Mouse (Mus musculus): ENCODE results near the gene Rapgefl1. TPM values are rescaled to one million over a fixed set of nuclear protein-coding genes. Genes with fewer than 3 reads are reported as not detected.

Rapgefl1 gene
- polyA plus RNA-seq, 1 experiment: 182 TPM

DNA sequence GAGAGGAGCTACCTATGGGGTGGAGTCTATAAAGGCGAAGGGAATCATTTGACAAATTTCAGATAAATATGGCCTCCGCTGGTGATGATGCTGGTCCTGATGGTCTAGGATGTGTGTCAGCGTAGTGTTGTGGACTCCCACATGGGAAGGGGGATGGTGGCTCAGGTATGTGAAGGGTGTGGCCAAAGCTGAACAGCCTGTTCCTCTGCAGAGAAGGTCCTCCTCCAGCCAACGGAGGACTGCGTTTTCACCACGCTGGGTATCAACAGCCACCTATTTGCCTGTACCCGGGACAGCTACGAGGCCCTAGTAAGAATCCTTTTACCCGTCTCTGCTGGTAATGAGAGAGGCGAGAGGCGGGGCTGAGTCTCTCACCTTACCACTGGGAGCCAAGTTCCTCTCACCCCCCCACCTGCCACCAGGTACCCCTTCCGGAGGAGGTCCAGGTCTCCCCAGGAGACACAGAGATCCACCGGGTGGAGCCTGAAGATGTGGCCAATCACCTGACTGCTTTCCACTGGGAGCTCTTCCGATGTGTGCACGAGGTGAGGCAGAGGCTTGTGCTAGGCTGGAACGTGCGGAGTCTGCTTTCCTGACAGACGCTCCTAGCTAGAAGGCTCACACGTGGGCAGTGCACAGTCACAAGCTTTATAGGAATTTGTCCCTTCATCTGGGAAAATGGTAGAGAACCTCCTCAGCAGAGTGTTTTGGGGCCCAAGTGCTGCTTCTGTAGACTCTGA lies 10.4 kb downstream of the Rapgefl1 start:
- no peak overlapping the region for H3K4me3 ChIP-seq (ENCODE audit: insufficient read depth, low read depth, low read length)
- WGBS: 82% methylated on average over 19 of the region's 19 CpGs
- no peak for TF ChIP-seq CTCF (IDR thresholded peaks at IDR 0.05; ENCODE audit: insufficient read depth, low read depth, low read length)
- no peak overlapping the region for H3K27ac ChIP-seq (ENCODE audit: insufficient read depth, low read depth, low read length)
- H3K4me1 ChIP-seq (ENCODE audit: control insufficient read depth, insufficient read depth, low read length): peaks cover 31% of the 10 kb centered on the region

DNA sequence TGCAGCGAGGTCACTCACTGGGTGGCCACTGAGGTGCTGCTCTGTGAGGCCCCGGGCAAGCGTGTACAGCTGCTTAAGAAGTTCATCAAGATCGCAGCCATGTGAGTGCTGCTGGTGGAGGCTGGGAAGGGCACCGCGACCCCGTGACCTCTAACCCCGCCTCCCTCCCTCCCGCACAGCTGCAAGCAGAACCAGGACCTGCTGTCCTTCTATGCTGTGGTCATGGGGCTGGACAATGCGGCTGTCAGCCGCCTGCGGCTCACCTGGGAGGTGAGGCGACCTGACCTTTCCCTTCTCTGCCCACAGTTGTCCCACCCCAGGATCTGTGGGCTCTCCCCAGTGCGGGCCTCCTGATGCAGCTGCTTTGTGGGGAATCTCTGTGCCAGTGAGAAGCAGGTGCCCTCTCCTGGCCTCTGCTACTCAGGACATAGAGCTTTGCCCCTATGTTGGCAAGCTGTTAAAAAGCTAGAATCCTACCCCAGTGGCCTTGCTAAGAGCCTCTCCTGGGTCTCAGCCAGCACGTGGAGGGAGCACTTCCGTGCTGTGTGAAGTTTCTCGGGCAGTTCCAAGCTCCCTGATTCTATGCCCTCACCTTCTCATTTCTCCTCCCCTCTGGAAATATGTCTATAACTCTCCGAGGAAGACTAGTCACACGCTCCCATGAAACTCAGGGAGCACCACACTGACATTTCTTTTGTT lies 12.8 kb downstream of the Rapgefl1 start:
- WGBS: 19% methylated on average over 19 of the region's 19 CpGs
- peaks cover 39% of the 10 kb centered on the region for H3K4me1 ChIP-seq (ENCODE audit: control insufficient read depth, insufficient read depth, low read length)
- TF ChIP-seq CTCF (IDR thresholded peaks at IDR 0.05; ENCODE audit: insufficient read depth, low read depth, low read length) (no peak), POLR2A (IDR thresholded peaks at IDR 0.05; ENCODE audit: insufficient read depth, low read depth, low read length) (no peak)
- H3K27ac ChIP-seq (ENCODE audit: insufficient read depth, low read depth, low read length): peak overlapping the region; percentile 66
- no peak overlapping the region for H3K4me3 ChIP-seq (ENCODE audit: insufficient read depth, low read depth, low read length)

DNA sequence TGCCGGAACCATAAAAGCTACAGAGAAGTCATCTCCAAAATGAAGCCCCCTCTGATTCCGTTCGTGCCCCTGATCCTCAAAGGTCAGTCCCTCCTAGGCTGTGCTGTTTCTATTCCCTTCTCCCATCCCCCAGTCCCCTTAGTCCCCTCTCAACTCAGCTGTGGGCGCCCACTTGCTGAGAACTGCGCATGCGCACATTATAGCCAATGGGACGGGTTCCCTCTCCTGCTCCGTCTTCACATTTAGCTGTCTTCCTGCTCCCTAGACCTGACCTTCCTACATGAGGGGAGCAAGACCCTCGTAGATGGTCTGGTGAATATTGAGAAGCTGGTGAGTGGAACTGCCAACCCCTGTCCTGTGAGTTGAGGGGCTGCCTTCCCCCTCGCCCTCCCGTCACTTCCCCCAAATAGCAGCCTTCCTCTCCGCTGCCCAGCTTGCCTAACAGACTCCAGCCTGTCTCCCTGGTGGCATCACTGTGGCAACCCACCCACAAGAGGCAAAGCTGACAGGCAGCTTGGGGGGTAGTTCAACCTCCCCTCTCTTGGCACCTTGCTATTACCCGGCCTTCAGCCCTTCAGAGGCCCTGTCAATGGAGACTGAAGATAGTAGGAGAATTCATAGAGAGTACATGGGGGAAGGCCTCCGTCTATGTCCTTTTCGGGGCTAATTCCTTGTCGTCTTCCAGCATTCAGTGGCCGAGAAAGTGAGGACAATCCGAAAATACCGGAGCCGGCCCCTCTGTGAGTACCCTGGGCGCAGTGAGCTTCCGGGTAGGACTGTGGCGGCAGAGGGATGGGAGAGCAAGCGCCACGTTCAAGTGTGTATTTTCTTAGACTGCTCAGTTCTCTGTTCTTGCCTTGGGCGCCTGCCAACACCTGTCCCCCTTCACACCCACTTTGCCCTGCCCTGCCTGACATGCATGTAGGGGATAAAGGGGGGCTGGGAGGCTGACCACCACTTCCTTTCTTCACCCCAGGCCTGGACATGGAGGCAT lies 13.8 kb downstream of the Rapgefl1 start:
- Histone ChIP-seq H3K27ac (ENCODE audit: insufficient read depth, low read depth, low read length) (peak overlapping the region; percentile 66), H3K4me1 (ENCODE audit: control insufficient read depth, insufficient read depth, low read length) (peaks cover 39% of the 10 kb centered on the region), H3K4me3 (ENCODE audit: insufficient read depth, low read depth, low read length) (peak overlapping the region; percentile 36)
- WGBS: 33% methylated on average over 26 of the region's 26 CpGs
- no peak for TF ChIP-seq CTCF (IDR thresholded peaks at IDR 0.05; ENCODE audit: insufficient read depth, low read depth, low read length)
- TF ChIP-seq POLR2A (IDR thresholded peaks at IDR 0.05; ENCODE audit: insufficient read depth, low read depth, low read length): no peak

DNA sequence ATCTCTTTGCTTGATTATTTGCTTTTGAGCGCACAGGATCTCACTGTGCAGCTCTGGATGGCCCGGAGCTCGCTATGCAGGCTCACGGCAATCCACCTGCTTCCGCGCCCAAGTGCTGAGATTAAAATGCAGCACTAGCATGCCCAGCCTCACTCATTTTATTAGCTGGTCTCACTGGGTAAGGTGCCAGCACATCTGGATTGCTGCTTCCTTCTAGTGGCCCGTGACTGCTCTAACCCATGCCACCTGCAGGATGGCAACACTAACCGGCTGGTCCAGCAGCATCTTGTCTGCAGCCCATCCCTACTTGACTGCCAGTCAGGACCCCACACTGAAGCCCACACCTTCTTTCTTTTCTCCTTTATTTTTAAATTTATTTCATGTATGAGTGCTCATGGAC lies 17.5 kb downstream of the Rapgefl1 start:
- Histone ChIP-seq H3K4me3 (ENCODE audit: insufficient read depth, low read depth, low read length) (no peak overlapping the region), H3K4me1 (ENCODE audit: control insufficient read depth, insufficient read depth, low read length) (peaks cover 38% of the 10 kb centered on the region), H3K27ac (ENCODE audit: insufficient read depth, low read depth, low read length) (no peak overlapping the region)
- 88% methylated on average over 8 of the region's 8 CpGs for WGBS
- TF ChIP-seq CTCF (IDR thresholded peaks at IDR 0.05; ENCODE audit: insufficient read depth, low read depth, low read length) (no peak), POLR2A (IDR thresholded peaks at IDR 0.05; ENCODE audit: insufficient read depth, low read depth, low read length) (no peak)

DNA sequence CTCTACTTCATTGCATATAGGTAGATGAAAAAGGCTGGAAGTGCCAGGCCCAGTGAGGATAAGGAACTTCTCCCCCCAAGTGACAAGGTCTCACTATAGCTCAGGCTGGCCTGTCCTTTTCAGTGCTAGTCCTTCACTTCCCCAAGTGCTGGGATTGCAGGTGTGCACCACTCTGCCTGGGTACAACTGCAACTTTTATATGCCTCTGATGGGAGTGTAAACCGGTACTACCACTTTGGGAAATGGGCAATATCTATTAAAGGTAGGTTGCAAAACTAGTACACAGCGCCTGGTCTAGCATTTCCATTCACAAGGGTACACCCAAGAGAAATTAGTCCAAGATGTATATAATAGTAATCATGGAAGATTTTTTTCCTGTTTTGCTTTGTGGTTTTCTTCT lies 18.1 kb downstream of the Rapgefl1 start:
- WGBS: 94% methylated on average over 2 of the region's 2 CpGs
- H3K4me3 ChIP-seq (ENCODE audit: insufficient read depth, low read depth, low read length): no peak overlapping the region
- H3K4me1 ChIP-seq (ENCODE audit: control insufficient read depth, insufficient read depth, low read length): peaks cover 33% of the 10 kb centered on the region
- TF ChIP-seq CTCF (IDR thresholded peaks at IDR 0.05; ENCODE audit: insufficient read depth, low read depth, low read length) (no peak), POLR2A (IDR thresholded peaks at IDR 0.05; ENCODE audit: insufficient read depth, low read depth, low read length) (no peak)
- H3K27ac ChIP-seq (ENCODE audit: insufficient read depth, low read depth, low read length): no peak overlapping the region

DNA sequence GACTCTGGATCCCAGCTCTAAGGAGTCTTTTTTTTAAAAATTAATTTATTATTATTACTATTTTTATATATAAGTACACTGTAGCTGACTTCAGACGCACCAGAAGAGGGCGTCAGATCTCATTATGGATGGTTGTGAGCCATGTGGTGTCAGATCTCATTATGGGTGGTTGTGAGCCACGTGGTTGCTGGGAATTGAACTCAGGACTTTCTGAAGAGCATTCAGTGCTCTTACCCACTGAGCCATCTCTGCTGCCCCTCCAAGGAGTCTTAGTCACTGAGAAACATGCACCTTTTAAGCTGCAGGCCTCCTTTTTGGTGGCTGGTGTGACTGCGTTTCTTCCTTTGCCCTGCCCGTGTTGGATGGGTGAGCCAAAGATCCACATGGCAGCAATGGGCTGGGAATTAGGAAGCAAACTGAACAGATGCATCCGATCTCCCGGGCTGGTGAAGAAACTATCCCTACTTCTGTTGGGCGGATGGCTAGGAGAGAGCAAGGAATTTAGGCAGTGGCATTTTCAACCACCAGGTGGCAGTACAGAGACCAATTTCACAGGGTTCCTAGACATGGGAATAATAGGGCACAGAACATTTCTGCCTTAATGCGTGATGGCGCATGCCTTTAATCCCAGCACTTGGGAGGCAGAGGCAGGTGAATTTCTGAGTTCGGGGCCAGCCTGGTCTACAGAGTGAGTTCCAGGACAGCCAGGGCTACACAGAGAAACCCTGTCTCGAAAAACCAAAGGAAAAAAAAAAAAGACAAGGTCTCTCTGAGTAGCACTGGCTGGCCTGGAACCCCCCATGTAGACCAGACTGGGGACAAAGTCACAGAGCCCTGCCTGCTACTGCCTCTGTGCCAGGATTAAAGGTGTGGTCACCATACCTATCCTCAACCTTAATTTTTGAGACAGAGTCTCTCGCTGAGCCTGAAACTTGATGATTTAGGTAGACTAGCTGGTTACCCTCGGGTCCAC lies 22.5 kb downstream of the Rapgefl1 start:
- Histone ChIP-seq H3K4me3 (ENCODE audit: insufficient read depth, low read depth, low read length) (no peak overlapping the region), H3K27ac (ENCODE audit: insufficient read depth, low read depth, low read length) (no peak overlapping the region), H3K4me1 (ENCODE audit: control insufficient read depth, insufficient read depth, low read length) (peaks cover 7% of the 10 kb centered on the region)
- WGBS: 33% methylated on average over 14 of the region's 14 CpGs
- TF ChIP-seq CTCF (IDR thresholded peaks at IDR 0.05; ENCODE audit: insufficient read depth, low read depth, low read length) (0 out of 2 replicates have a peak, but pooled peaks have one; percentile 11), POLR2A (IDR thresholded peaks at IDR 0.05; ENCODE audit: insufficient read depth, low read depth, low read length) (no peak)

DNA sequence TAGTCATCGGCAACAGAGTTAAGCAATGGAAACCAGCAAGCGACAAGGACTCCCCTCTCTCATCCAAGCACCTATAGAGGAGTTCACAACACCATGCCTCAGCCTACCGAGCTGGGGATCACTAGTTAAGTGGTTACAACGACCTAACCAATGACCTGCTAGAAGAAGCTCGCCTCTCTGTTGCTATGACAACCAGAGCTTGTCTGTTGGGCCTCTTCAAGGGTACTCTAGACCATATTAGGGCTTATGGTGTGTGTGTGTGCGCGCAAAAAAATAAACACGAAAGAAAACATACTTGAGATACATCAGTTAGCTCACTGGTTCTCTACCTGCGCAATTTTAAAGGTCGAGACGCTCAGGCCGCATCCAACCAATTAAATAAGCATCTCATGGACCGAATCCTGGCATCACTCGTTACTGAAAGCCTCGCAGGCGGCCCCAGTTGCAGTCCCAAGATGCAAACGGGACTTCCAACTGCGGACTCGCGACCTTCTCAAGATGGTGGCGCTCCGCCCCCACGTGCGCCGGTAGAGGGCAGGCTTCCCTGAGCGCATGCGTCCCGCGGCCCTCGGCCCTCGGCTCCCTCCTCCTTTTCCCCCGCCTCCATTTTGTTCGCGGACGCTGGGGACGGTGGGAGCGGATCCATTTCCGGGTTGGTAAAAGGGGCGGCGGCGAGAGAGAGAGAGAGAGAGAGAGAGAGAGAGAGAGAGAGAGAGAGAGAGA lies 26.6 kb downstream of the Rapgefl1 start, which contains the start of gene Wipf2:
Wipf2 (plus strand) TSS at position 611 of the 723 bp plus-strand sequence.
- Histone ChIP-seq H3K4me3 (ENCODE audit: insufficient read depth, low read depth, low read length) (peak within 1 kb of the TSS; percentile 96), H3K27ac (ENCODE audit: insufficient read depth, low read depth, low read length) (peak within 1 kb of the TSS; percentile 83), H3K4me1 (ENCODE audit: control insufficient read depth, insufficient read depth, low read length) (peaks cover 11% of the 10 kb centered on the region)
- 5% methylated on average over 38 of the region's 41 CpGs for WGBS
- TF ChIP-seq CTCF (IDR thresholded peaks at IDR 0.05; ENCODE audit: insufficient read depth, low read depth, low read length) (0 out of 2 replicates have a peak, but pooled peaks have one; percentile 23), POLR2A (IDR thresholded peaks at IDR 0.05; ENCODE audit: insufficient read depth, low read depth, low read length) (peak; percentile 80)

Measured in olfactory bulb, adult 2 months (tissue).